Mouse (Mus musculus): ENCODE measurements around the gene Scube3. TPM values are rescaled to one million over a fixed set of nuclear protein-coding genes. Genes with fewer than 3 reads are reported as not detected.
A peak's percentile ranks its signal among the peaks of the same experiment; 100 is the strongest.

Gene Scube3
- polyA plus RNA-seq, 1 experiment from 2014 or later: 5.8 TPM

- Histone ChIP-seq H3K36me3 (ENCODE audit: control insufficient read depth, insufficient read depth, low read length) (peaks cover 37% of the 10 kb centered on the region), H3K27ac (ENCODE audit: low read length) (no peak overlapping the region), H3K4me2 (ENCODE audit: low read length) (no peak overlapping the region), H3K4me1 (ENCODE audit: control insufficient read depth, insufficient read depth, low read length) (no peaks in the 10 kb centered on the region), H3K4me3 (ENCODE audit: low read depth, low read length) (no peak overlapping the region), H3K9me3 (replicated peaks; ENCODE audit: control insufficient read depth, low read length, poor library complexity, severe bottlenecking) (no peaks in the 10 kb centered on the region), H3K9ac (ENCODE audit: low read depth, low read length) (no peak overlapping the region), H3K27me3 (ENCODE audit: control insufficient read depth, insufficient read depth, low read depth, low read length) (no peaks in the 10 kb centered on the region)
- WGBS: 84% methylated on average over 14 of the region's 14 CpGs
- no peak for ATAC-seq
Observed at GRCm38 (mm10) chr17:28201982-28202381, 60.0 kb downstream of the Scube3 start.

GRCm38 (mm10) chr17:28204052-28204720, 62.2 kb downstream of the Scube3 start:
- Histone ChIP-seq H3K4me2 (ENCODE audit: low read length) (no peak overlapping the region), H3K36me3 (ENCODE audit: control insufficient read depth, insufficient read depth, low read length) (peaks cover 27% of the 10 kb centered on the region), H3K4me3 (ENCODE audit: low read depth, low read length) (no peak overlapping the region), H3K9me3 (replicated peaks; ENCODE audit: control insufficient read depth, low read length, poor library complexity, severe bottlenecking) (no peaks in the 10 kb centered on the region), H3K9ac (ENCODE audit: low read depth, low read length) (no peak overlapping the region), H3K27me3 (ENCODE audit: control insufficient read depth, insufficient read depth, low read depth, low read length) (no peaks in the 10 kb centered on the region), H3K4me1 (ENCODE audit: control insufficient read depth, insufficient read depth, low read length) (no peaks in the 10 kb centered on the region), H3K27ac (ENCODE audit: low read length) (no peak overlapping the region)
- no peak for ATAC-seq
- 40% methylated on average over 14 of the region's 14 CpGs for WGBS

GRCm38 (mm10) chr17:28205443-28205842, 63.5 kb downstream of the Scube3 start:
- Histone ChIP-seq H3K27ac (ENCODE audit: low read length) (no peak overlapping the region), H3K36me3 (ENCODE audit: control insufficient read depth, insufficient read depth, low read length) (peaks cover 19% of the 10 kb centered on the region), H3K27me3 (ENCODE audit: control insufficient read depth, insufficient read depth, low read depth, low read length) (no peaks in the 10 kb centered on the region), H3K4me2 (ENCODE audit: low read length) (no peak overlapping the region), H3K9me3 (replicated peaks; ENCODE audit: control insufficient read depth, low read length, poor library complexity, severe bottlenecking) (no peaks in the 10 kb centered on the region), H3K9ac (ENCODE audit: low read depth, low read length) (no peak overlapping the region), H3K4me3 (ENCODE audit: low read depth, low read length) (no peak overlapping the region), H3K4me1 (ENCODE audit: control insufficient read depth, insufficient read depth, low read length) (no peaks in the 10 kb centered on the region)
- no peak for ATAC-seq
- WGBS: 90% methylated on average over 8 of the region's 8 CpGs

GRCm38 (mm10) chr17:28207092-28207491, 65.2 kb downstream of the Scube3 start:
- Histone ChIP-seq H3K4me1 (ENCODE audit: control insufficient read depth, insufficient read depth, low read length) (no peaks in the 10 kb centered on the region), H3K9ac (ENCODE audit: low read depth, low read length) (no peak overlapping the region), H3K4me3 (ENCODE audit: low read depth, low read length) (no peak overlapping the region), H3K9me3 (replicated peaks; ENCODE audit: control insufficient read depth, low read length, poor library complexity, severe bottlenecking) (no peaks in the 10 kb centered on the region), H3K27ac (ENCODE audit: low read length) (no peak overlapping the region), H3K4me2 (ENCODE audit: low read length) (no peak overlapping the region), H3K27me3 (ENCODE audit: control insufficient read depth, insufficient read depth, low read depth, low read length) (no peaks in the 10 kb centered on the region), H3K36me3 (ENCODE audit: control insufficient read depth, insufficient read depth, low read length) (0 out of 2 replicates have a peak, but pooled peaks cover 7% of the 10 kb centered on the region)
- ATAC-seq: no peak
- 72% methylated on average over 8 of the region's 8 CpGs for WGBS

- H3K36me3 ChIP-seq (ENCODE audit: control insufficient read depth, insufficient read depth, low read length): 0 out of 2 replicates have a peak, but pooled peaks cover 7% of the 10 kb centered on the region
- peak within 1 kb of the TSS; percentile 8; the same call in 1 of the 2 replicates for H3K9ac ChIP-seq (ENCODE audit: low read depth, low read length)
- H3K9me3 ChIP-seq (replicated peaks; ENCODE audit: control insufficient read depth, low read length, poor library complexity, severe bottlenecking): no peaks in the 10 kb centered on the region
- peak within 1 kb of the TSS; percentile 8; the same call in 1 of the 2 replicates for H3K4me3 ChIP-seq (ENCODE audit: low read depth, low read length)
- no peaks in the 10 kb centered on the region for H3K4me1 ChIP-seq (ENCODE audit: control insufficient read depth, insufficient read depth, low read length)
- H3K27me3 ChIP-seq (ENCODE audit: control insufficient read depth, insufficient read depth, low read depth, low read length): no peaks in the 10 kb centered on the region
- ATAC-seq: peak; percentile 50; the same call in 1 of the 2 replicates
- H3K4me2 ChIP-seq (ENCODE audit: low read length): peak within 1 kb of the TSS; percentile 32
- H3K27ac ChIP-seq (ENCODE audit: low read length): no peak within 1 kb of the TSS; the same call in 1 of the 2 replicates
- 24% methylated on average over 26 of the region's 26 CpGs for WGBS
Observed at GRCm38 (mm10) chr17:28207591-28208313, 65.8 kb downstream of the Scube3 start, which contains the start of gene Def6. Gene Def6 (plus strand): TSS chr17:28207778.

- 84% methylated on average over 8 of the region's 8 CpGs for WGBS
- no peaks in the 10 kb centered on the region for H3K4me1 ChIP-seq (ENCODE audit: control insufficient read depth, insufficient read depth, low read length)
- H3K4me3 ChIP-seq (ENCODE audit: low read depth, low read length): no peak overlapping the region; the same call in 1 of the 2 replicates
- 0 out of 2 replicates have a peak, but pooled peaks cover 4% of the 10 kb centered on the region for H3K36me3 ChIP-seq (ENCODE audit: control insufficient read depth, insufficient read depth, low read length)
- no peaks in the 10 kb centered on the region for H3K9me3 ChIP-seq (replicated peaks; ENCODE audit: control insufficient read depth, low read length, poor library complexity, severe bottlenecking)
- H3K9ac ChIP-seq (ENCODE audit: low read depth, low read length): no peak overlapping the region
- H3K27ac ChIP-seq (ENCODE audit: low read length): no peak overlapping the region
- H3K4me2 ChIP-seq (ENCODE audit: low read length): peak overlapping the region; percentile 32
- no peaks in the 10 kb centered on the region for H3K27me3 ChIP-seq (ENCODE audit: control insufficient read depth, insufficient read depth, low read depth, low read length)
- no peak for ATAC-seq
Observed at GRCm38 (mm10) chr17:28208314-28208612, 66.3 kb downstream of the Scube3 start.

GRCm38 (mm10) chr17:28209457-28210110, 67.6 kb downstream of the Scube3 start:
- H3K4me2 ChIP-seq (ENCODE audit: low read length): no peak overlapping the region
- 72% methylated on average over 4 of the region's 4 CpGs for WGBS
- H3K4me1 ChIP-seq (ENCODE audit: control insufficient read depth, insufficient read depth, low read length): no peaks in the 10 kb centered on the region
- no peak overlapping the region for H3K4me3 ChIP-seq (ENCODE audit: low read depth, low read length)
- H3K9ac ChIP-seq (ENCODE audit: low read depth, low read length): no peak overlapping the region
- no peaks in the 10 kb centered on the region for H3K9me3 ChIP-seq (replicated peaks; ENCODE audit: control insufficient read depth, low read length, poor library complexity, severe bottlenecking)
- no peaks in the 10 kb centered on the region for H3K27me3 ChIP-seq (ENCODE audit: control insufficient read depth, insufficient read depth, low read depth, low read length)
- H3K27ac ChIP-seq (ENCODE audit: low read length): no peak overlapping the region
- 0 out of 2 replicates have a peak, but pooled peaks cover 4% of the 10 kb centered on the region for H3K36me3 ChIP-seq (ENCODE audit: control insufficient read depth, insufficient read depth, low read length)
- no peak for ATAC-seq

GRCm38 (mm10) chr17:28211921-28212341, 70.0 kb downstream of the Scube3 start:
- Histone ChIP-seq H3K27ac (ENCODE audit: low read length) (no peak overlapping the region), H3K9ac (ENCODE audit: low read depth, low read length) (no peak overlapping the region), H3K4me2 (ENCODE audit: low read length) (no peak overlapping the region), H3K9me3 (replicated peaks; ENCODE audit: control insufficient read depth, low read length, poor library complexity, severe bottlenecking) (no peaks in the 10 kb centered on the region), H3K4me3 (ENCODE audit: low read depth, low read length) (no peak overlapping the region), H3K27me3 (ENCODE audit: control insufficient read depth, insufficient read depth, low read depth, low read length) (no peaks in the 10 kb centered on the region), H3K36me3 (ENCODE audit: control insufficient read depth, insufficient read depth, low read length) (no peaks in the 10 kb centered on the region), H3K4me1 (ENCODE audit: control insufficient read depth, insufficient read depth, low read length) (no peaks in the 10 kb centered on the region)
- no peak for ATAC-seq
- WGBS: 80% methylated on average over 6 of the region's 6 CpGs

- Histone ChIP-seq H3K27me3 (ENCODE audit: control insufficient read depth, insufficient read depth, low read depth, low read length) (no peaks in the 10 kb centered on the region), H3K27ac (ENCODE audit: low read length) (no peak overlapping the region), H3K4me2 (ENCODE audit: low read length) (no peak overlapping the region), H3K4me3 (ENCODE audit: low read depth, low read length) (no peak overlapping the region), H3K9me3 (replicated peaks; ENCODE audit: control insufficient read depth, low read length, poor library complexity, severe bottlenecking) (no peaks in the 10 kb centered on the region), H3K4me1 (ENCODE audit: control insufficient read depth, insufficient read depth, low read length) (no peaks in the 10 kb centered on the region), H3K36me3 (ENCODE audit: control insufficient read depth, insufficient read depth, low read length) (no peaks in the 10 kb centered on the region), H3K9ac (ENCODE audit: low read depth, low read length) (no peak overlapping the region)
- no peak for ATAC-seq
- WGBS: 73% methylated on average over 9 of the region's 9 CpGs
Observed at GRCm38 (mm10) chr17:28212391-28212790, 70.5 kb downstream of the Scube3 start.
